Mouse (Mus musculus): ENCODE measurements around the gene Cyp3a13.
"Not testable (repeated sequence)": the region's sequence is repeated elsewhere in the genome, so short reads cannot be mapped to it uniquely, and the experiment has no call there.

Gene Cyp3a13

DNA sequence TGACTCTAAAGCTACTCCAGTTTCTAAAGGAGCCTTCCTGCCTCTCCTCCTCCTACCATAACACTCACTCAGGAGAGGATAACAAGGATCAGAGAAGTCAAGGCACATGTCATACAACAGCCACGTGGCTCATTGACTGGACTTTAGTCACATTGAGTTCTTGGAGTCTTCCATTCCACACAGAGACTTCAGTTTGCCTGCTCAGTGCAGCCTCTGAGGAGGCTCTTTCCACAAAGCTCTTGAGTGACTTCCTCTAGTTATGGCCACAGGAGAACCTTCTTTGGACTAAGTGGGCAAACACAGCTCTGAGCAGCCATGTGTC is 49.1 kb downstream of the Cyp3a13 start:
- DNase-seq (ENCODE audit: low spot score in 2 of 2) = not testable (repeated sequence)

DNA sequence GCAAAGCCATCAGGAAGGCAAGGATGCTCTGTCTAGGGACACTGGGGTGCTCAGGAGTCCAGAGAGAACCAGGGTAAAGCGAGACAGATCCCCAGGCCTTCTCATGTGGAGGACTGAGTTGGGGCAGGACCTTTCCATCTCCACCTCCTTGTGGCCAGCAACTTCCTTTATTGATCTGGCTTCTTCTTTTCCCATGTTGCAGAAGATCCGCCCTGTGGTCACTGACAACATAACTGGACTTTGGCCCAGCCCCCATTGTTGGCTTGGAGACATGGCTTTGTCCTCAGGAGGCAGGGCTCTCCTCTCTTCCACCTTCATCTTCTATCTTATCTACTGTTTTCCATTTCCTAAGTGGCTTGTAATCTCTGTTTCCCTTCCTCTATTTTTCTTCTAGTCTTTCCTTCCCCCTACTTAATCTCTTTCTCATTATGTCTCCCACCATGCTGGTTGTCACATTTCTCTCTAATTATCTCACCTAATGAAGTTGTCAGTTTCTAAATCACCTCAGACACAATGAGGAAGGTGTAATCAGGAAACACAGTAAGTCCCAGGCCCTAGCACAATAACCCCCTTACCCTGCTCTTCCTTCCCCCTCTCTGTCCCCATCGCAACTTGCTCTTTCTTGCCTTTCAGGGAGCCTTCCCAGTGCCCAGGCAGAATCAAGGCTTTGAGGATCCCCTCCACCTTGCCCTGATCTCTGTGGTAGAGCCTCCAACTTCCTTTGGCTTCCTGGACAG is 49.6 kb downstream of the Cyp3a13 start, which contains the start of gene Pilrb2:
Gene Pilrb2, minus strand, starts transcription at position 172 of the 737 bp plus-strand sequence.
- not testable (repeated sequence) for DNase-seq (ENCODE audit: low spot score in 2 of 2)

DNA sequence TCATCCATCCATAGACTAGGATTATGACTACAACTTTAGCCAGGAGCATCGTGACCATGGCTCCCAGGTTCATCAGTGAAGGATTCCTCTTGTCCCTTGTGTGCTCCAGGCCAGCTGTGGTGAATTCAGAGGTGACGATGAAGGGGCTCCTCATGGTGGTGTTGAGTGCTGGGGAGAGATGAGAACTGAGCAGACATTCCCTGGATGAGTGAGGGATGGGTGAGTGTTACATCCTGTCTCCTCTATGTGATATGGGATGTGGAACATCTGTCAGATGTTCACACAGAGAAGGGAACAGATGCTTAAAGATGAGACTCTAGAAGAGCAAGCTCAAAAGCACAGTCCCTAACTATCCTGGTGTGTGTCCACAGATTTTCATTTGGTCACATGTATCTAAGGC is 52.8 kb downstream of the Cyp3a13 start:
- not testable (repeated sequence) for DNase-seq (ENCODE audit: low spot score in 2 of 2)

DNA sequence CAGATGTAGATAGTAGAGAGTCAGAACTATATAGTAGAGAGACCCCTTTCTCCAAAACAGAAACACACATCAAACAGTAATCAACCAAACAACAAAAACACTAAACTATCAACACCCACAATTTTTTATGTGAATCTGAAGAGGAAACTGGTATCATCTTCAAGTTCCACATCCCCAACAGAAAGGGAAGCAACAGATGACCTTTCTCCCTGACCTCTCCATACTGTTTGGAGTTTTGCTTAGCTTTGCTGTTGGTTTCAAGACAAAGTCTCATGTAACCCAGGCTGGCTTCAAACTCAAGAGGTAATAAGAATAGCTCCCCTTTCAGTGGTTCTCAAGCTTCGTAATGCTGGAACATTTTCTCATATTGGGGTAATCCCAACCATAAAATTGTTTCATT is 57.4 kb downstream of the Cyp3a13 start:
- not testable (repeated sequence) for DNase-seq (ENCODE audit: low spot score in 2 of 2)

DNA sequence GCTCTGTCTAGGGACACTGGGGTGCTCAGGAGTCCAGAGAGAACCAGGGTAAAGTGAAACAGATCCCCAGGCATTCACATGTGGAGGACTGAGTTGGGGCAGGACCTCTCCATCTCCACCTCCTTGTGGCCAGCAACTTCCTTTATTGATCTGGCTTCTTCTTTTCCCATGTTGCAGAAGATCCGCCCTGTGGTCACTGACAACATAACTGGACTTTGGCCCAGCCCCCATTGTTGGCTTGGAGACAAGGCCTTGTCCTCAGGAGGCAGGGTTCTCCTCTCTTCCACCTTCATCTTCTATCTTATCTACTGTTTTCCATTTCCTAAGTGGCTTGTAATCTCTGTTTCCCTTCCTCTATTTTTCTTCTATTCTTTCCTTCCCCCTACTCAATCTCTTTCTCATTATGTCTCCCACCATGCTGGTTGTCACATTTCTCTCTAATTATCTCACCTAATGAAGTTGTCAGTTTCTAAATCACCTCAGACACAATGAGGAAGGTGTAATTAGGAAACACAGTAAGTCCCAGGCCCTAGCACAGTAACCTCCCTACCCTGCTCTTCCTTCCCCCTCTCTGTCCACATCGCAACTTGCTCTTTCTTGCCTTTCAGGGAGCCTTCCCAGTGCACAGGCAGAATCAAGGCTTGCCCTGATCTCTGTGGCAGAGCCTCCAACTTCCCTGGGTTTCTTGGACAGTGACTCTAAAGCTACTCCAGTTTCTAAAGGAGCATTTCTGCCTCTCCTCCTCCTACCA is 63.3 kb downstream of the Cyp3a13 start, which contains the start of gene Pilrb1:
Gene Pilrb1, minus strand, starts transcription at position 147 of the 751 bp plus-strand sequence.
- not testable (repeated sequence) for DNase-seq (ENCODE audit: low spot score in 2 of 2)

DNA sequence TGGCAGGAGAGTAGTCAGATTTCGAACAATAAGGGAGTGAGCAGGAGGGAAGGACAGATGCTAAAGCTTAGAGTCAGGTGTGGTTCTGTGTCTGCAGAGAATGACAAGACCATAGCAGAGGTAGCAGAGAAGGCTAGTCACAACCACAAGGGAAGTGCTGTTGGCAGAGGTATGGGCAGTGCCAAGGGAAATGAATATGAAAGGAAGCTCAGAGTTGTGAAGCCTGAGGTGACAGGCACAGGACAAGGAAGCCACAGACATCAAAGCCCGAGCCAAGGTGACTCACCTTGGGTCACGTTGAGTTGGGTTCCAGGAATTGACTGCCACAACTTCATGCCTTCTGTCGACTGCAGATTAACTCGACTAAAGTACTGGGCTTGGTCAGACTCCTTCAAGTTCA is 64.5 kb downstream of the Cyp3a13 start:
- not testable (repeated sequence) for DNase-seq (ENCODE audit: low spot score in 2 of 2)

DNA sequence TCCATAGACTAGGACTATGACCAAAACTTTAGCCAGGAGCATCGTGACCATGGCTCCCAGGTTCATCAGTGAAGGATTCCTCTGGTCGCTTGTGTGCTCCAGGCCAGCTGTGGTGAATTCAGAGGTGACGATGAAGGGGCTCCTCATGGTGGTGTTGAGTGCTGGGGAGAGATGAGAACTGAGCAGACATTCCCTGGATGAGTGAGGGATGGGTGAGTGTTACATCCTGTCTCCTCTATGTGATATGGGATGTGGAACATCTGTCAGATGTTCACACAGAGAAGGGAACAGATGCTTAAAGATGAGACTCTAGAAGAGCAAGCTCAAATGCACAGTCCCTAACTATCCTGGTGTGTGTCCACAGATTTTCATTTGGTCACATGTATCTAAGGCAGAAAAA is 66.5 kb downstream of the Cyp3a13 start:
- DNase-seq (ENCODE audit: low spot score in 2 of 2) = not testable (repeated sequence)

DNA sequence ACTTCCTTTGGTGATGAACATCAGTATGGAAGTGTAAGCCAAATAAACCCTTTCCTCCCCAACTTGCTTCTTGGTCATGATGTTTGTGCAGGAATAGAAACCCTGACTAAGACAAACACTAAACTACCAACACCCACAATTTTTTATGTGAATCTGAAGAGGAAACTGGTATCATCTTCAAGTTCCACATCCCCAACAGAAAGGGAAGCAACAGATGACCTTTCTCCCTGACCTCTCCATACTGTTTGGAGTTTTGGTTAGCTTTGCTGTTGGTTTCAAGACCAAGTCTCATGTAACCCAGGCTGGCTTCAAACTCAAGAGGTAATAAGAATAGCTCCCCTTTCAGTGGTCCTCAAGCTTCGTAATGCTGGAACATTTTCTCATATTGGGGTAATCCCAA is 71.1 kb downstream of the Cyp3a13 start:
- DNase-seq (ENCODE audit: low spot score in 2 of 2) = not testable (repeated sequence)
